Mouse (Mus musculus) heart, embryonic 14.5 days (tissue): ENCODE results near the gene Thtpa. TPM values are rescaled to one million over a fixed set of nuclear protein-coding genes. Genes with fewer than 3 reads are reported as not detected.

Experiments
- ATAC-seq: fragments of 200-750 bp; cut with Nextera tagmentation; 2 replicates; pipeline ENCODE4 v1.8.0; 2017; ENCODE audit warnings: low read depth, moderate TSS enrichment; ENCODE audit not compliant: insufficient number of reproducible peaks, insufficient read depth, low FRiP score
- H3K27ac ChIP-seq, 2 experiments: fragments of 200-500 bp in 1 of 2; fragments of 300-500 bp in 1 of 2; sonication (generic) in 1 of 2; replicated peaks in 1 of 2; 2 replicates each; pipeline ENCODE4 v1.5.1; 2012 to 2014; ENCODE audit warnings: low read depth in 2 of 2, low read length in 2 of 2, control low read depth in 1 of 2, mild to moderate bottlenecking in 1 of 2, mixed read lengths in 1 of 2; ENCODE audit not compliant: control insufficient read depth in 1 of 2, insufficient read depth in 1 of 2
- H3K27me3 ChIP-seq: fragments of 300-500 bp; sonication (generic); 2 replicates; pipeline ENCODE4 v1.6.1; 2014; ENCODE audit warnings: mild to moderate bottlenecking, low read length, control low read depth; ENCODE audit not compliant: control insufficient read depth, insufficient read depth
- H3K36me3 ChIP-seq: fragments of 300-500 bp; sonication (generic); 2 replicates; pipeline ENCODE4 v1.6.1; 2014; ENCODE audit warnings: mild to moderate bottlenecking, control low read depth, low read length, mixed read lengths; ENCODE audit not compliant: control insufficient read depth, insufficient read depth
- H3K4me1 ChIP-seq, 2 experiments: fragments of 200-500 bp in 1 of 2; fragments of 300-500 bp in 1 of 2; sonication (generic) in 1 of 2; 2 replicates each; pipeline ENCODE4 v1.6.1; 2012 to 2014; ENCODE audit warnings: low read length in 2 of 2, control low read depth in 1 of 2, mixed read lengths in 1 of 2; ENCODE audit not compliant: control insufficient read depth in 2 of 2, insufficient read depth in 2 of 2
- H3K4me2 ChIP-seq: fragments of 300-500 bp; sonication (generic); 2 replicates; pipeline ENCODE4 v1.6.1; 2014; ENCODE audit warnings: mild to moderate bottlenecking, low read length
- H3K4me3 ChIP-seq, 2 experiments: fragments of 200-500 bp in 1 of 2; fragments of 300-500 bp in 1 of 2; sonication (generic) in 1 of 2; 2 replicates each; pipeline ENCODE4 v1.5.1; 2012 to 2014; ENCODE audit warnings: low read length in 2 of 2, mild to moderate bottlenecking in 2 of 2, control low read depth in 1 of 2, low read depth in 1 of 2, moderate library complexity in 1 of 2; ENCODE audit not compliant: control insufficient read depth in 1 of 2, insufficient read depth in 1 of 2
- H3K9ac ChIP-seq: fragments of 300-500 bp; sonication (generic); 2 replicates; pipeline ENCODE4 v1.6.1; 2014; ENCODE audit warnings: mild to moderate bottlenecking, low read length
- H3K9me3 ChIP-seq: fragments of 300-500 bp; sonication (generic); 2 replicates; pipeline ENCODE4 v1.6.1; 2016; ENCODE audit warnings: low read length, control low read depth; ENCODE audit not compliant: control insufficient read depth
- WGBS: fragments of 180-500 bp; shearing (Covaris S2); extraction: QIAGEN DNeasy Blood & Tissue Kit; methylation state at CpG from one replicate; pipeline ENCODE4 v1.1.7; 2014; 5-methylcytosine and 5-hydroxymethylcytosine counted together
- polyA plus RNA-seq: library from polyadenylated mRNA; unstranded; fragments of >200 nt; fragmentation: Nextera tagmentation; extraction: Ambion mirVana; gene quantifications from 2 replicates; pipeline ENCODE4 v1.2.1, GENCODE M21; 2014

The Thtpa gene
- polyA plus RNA-seq, 1 experiment from 2014 or later, result 15.1 TPM

DNA sequence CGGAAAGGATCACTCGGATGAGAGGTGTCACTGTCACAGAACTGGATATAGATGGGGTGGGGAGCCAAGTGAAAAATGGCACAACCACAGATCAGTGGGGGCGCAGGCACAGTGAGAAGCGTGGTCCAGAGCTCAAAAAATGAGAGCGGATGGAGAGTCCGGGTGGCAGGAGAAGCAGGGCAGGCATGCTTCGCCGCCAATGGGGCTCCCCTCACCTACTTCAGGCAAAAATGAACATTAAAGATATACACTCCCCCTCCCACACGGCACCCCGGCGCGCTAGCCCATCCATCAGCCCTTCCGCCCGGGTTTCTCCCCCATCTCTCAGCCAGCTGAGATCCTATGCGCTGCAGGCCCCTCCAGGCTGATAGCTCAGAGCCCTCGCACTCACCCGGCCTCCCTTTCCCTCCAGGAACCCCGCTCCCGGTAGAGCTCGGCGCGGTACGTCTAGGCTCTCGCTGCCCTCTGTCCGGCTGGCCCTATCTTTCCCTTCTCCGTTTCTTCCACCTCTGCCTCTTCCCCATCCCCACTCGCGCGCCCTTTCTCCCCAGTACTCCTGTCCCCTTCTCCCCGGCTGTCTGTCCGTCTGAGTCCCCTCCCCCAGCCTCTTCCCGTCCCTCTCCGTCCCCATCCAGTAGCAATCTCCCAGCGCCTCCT lies 3.2 kb upstream of the Thtpa start:
- H3K27me3 ChIP-seq, result no peaks in the 10 kb centered on the region
- H3K36me3 ChIP-seq, result no peaks in the 10 kb centered on the region
- peak overlapping the region; percentile 76 for H3K4me2 ChIP-seq
- H3K9me3 ChIP-seq, result no peaks in the 10 kb centered on the region
- H3K4me3 ChIP-seq, result peak overlapping the region; percentile 55 to 65
- H3K9ac ChIP-seq, result peak overlapping the region; percentile 78
- peaks cover 32 to 53% of the 10 kb centered on the region in 2 experiments for H3K4me1 ChIP-seq
- no peak for ATAC-seq
- peak overlapping the region; percentile 3 to 12; a peak in 1 of 4 replicates for H3K27ac ChIP-seq
- 5% methylated on average over 31 of the region's 34 CpGs for WGBS

DNA sequence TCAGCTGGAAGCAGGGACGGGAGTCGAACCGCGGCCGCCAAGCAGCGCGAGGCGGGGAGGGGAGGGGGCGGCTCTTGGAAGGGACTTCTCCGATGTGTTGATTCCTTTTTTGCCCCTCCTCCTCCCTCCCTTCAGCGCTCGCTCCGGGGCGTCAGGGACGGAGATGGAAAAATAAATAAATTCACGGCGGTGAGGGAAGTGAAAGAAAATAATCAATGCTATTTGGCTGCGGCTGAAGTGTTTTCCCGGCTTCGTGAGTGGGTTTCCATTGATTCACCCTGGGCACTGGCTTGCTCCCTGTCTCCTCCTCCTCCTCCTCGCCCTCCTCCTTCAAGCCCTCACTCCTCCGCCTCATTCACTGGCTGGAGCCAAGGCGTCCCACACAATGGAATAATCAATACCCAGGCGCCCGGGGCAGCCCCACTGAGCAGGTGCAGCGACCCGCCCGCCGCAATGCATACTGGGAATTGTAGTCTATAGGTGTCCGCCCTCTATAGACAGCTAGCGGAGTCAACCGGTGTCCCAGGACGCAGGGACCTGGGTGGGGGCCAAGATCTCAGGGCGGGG lies 2.5 kb upstream of the Thtpa start, which contains the start of gene Zfhx2:
Zfhx2 (minus strand) TSS at position 314 of the 567 bp plus-strand sequence.
- under 1% methylated on average over 34 of the region's 34 CpGs for WGBS
- Histone ChIP-seq H3K4me3 (peak within 1 kb of the TSS; percentile 55 to 65), H3K36me3 (no peaks in the 10 kb centered on the region)

DNA sequence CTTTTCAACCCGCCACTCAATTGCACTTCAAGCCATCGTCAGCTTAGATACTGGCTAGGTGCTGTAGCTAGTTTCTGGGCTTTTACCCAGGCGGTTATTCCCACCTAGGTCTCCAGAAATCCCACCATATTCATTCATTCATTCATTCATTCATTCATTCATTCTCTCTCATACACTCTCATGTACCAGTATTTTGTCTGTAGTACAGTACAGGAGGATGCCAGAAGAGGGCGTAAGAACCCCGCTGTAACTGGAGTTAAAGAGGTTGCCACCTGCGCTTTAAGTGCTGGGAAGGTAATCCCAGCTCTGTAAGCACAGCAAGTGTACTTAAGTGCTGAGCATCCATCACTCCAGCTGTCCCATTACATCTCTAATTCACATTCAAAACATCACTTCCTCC lies 657 bp upstream of the Thtpa start:
- peak overlapping the region; percentile 84; the same call in 1 of the 2 replicates for H3K4me2 ChIP-seq
- peaks cover 16% of the 10 kb centered on the region for H3K36me3 ChIP-seq
- no peaks in the 10 kb centered on the region for H3K9me3 ChIP-seq
- H3K27ac ChIP-seq, result no peak overlapping the region
- peaks cover 23 to 36% of the 10 kb centered on the region in 2 experiments for H3K4me1 ChIP-seq
- H3K27me3 ChIP-seq, result no peaks in the 10 kb centered on the region
- H3K4me3 ChIP-seq, result 0 out of 4 replicates have a peak overlapping the region, but pooled peaks of 1 of the 2 experiments have one; percentile 61
- H3K9ac ChIP-seq, result no peak overlapping the region
- 41% methylated on average over 6 of the region's 6 CpGs for WGBS
- no peak for ATAC-seq

More for the DNA sequence above, 2.5 kb upstream of the Thtpa start, which contains the start of gene Zfhx2:
- Histone ChIP-seq H3K9ac (peak within 1 kb of the TSS; percentile 78), H3K27ac (peak within 1 kb of the TSS; percentile 20 to 41; a peak in 3 of 4 replicates), H3K27me3 (no peaks in the 10 kb centered on the region), H3K9me3 (no peaks in the 10 kb centered on the region), H3K4me1 (peaks cover 36 to 52% of the 10 kb centered on the region in 2 experiments), H3K4me2 (peak within 1 kb of the TSS; percentile 76)
- peak; percentile 82 for ATAC-seq

DNA sequence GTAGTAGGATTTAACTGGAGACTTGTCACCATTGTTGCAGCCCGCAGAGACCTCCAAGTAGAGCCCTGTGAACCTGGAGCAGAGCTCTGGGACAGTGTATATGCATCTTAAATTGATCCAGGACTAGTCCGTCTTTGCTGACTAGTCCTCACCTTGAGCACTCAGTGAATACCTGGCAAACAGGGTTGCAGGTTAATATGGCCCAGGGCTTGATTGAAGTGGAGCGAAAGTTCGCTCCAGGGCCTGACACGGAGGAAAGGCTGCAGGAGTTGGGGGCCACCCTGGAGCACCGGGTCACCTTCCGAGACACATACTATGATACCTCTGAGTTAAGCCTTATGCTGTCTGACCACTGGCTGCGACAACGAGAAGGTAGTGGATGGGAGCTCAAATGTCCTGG lies 679 bp downstream of the Thtpa start:
- peak overlapping the region in 1 of 2 experiments; percentile 55; a peak in 3 of 4 replicates for H3K27ac ChIP-seq
- H3K9ac ChIP-seq, result peak overlapping the region; percentile 70
- no peak for ATAC-seq

DNA sequence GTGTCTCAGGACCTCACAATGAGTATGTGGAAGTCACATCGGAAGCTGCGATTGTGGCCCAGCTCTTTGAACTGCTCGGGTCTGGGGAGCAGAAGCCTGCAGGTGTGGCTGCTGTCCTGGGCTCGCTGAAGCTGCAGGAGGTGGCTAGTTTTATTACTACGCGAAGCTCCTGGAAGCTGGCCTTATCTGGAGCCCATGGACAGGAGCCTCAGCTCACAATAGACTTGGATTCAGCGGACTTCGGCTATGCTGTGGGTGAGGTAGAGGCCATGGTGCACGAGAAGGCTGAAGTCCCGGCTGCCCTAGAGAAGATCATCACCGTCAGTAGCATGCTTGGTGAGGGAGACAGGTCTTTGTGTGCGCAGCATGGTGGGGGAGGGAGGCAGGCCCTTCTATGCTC lies 1.1 kb downstream of the Thtpa start:
- Histone ChIP-seq H3K27me3 (no peaks in the 10 kb centered on the region), H3K4me2 (peak overlapping the region; percentile 84), H3K9ac (peak overlapping the region; percentile 70; the same call in 1 of the 2 replicates), H3K9me3 (no peaks in the 10 kb centered on the region), H3K36me3 (peaks cover 25% of the 10 kb centered on the region), H3K4me3 (peak overlapping the region; percentile 61 to 86; a peak in 3 of 4 replicates), H3K4me1 (peaks cover 16 to 25% of the 10 kb centered on the region in 2 experiments), H3K27ac (no peak overlapping the region)
- ATAC-seq, result no peak
- WGBS, result 66% methylated on average over 12 of the region's 12 CpGs

More for the DNA sequence above, 679 bp downstream of the Thtpa start:
- H3K36me3 ChIP-seq, result peaks cover 22% of the 10 kb centered on the region
- 53% methylated on average over 9 of the region's 9 CpGs for WGBS
- no peaks in the 10 kb centered on the region for H3K9me3 ChIP-seq
- peak overlapping the region; percentile 84 for H3K4me2 ChIP-seq
- H3K27me3 ChIP-seq, result no peaks in the 10 kb centered on the region
- peaks cover 16 to 25% of the 10 kb centered on the region in 2 experiments for H3K4me1 ChIP-seq
- peak overlapping the region; percentile 61 to 86 for H3K4me3 ChIP-seq

DNA sequence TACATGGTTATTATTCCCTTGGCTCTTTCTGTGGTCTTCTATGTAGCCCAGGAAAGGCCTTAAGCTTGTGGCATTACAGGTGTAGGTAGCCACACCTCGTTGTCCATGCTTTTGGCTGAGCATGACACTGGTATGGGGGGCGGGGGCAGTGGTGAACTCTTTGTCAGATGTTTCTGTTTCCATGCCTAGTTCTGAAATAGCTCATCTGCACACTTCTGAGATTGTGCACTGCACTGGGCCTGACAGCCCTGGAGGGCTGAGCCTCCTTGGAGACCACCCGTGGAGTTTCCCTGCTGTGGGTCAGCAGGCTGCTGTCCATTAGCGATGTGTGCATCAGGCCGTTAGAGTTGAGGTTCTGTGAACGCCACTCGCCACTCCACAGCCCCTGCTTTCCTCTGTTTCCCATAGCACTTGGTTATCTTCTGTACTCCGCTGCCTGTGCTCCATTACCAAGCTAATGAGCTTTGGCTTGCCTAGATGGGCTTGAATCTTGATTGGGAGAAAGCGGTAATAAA lies 2.0 kb downstream of the Thtpa start:
- Histone ChIP-seq H3K4me2 (no peak overlapping the region), H3K4me3 (no peak overlapping the region), H3K27ac (no peak overlapping the region), H3K9me3 (no peaks in the 10 kb centered on the region), H3K9ac (no peak overlapping the region), H3K36me3 (peaks cover 29% of the 10 kb centered on the region), H3K27me3 (no peaks in the 10 kb centered on the region), H3K4me1 (peaks cover 11 to 18% of the 10 kb centered on the region in 2 experiments)
- no peak for ATAC-seq
- 50% methylated on average over 9 of the region's 9 CpGs for WGBS

DNA sequence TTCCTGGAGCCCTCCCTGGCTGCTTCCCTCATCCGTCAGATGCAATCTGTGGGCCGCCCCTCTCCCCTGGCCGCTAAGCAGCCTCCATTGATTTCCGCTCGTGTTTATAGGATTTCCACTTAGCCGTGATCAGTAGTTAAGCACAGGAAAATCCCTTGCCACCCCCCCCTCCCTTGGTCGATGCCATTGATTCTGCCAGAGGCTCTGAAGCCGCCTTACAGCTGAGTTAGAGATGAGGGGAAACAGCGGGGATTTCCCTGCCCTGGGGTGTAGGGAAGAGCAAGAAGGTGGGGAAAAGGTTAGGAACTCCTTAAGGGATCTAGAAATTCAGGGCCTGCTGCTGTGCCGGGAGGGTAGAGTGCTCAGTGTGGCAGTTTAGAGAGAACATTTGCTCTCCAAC lies 3.1 kb downstream of the Thtpa start:
- Histone ChIP-seq H3K27me3 (no peaks in the 10 kb centered on the region), H3K4me3 (no peak overlapping the region), H3K9me3 (no peaks in the 10 kb centered on the region), H3K27ac (peak overlapping the region; percentile 67), H3K9ac (0 out of 2 replicates have a peak overlapping the region, but pooled peaks have one; percentile 8), H3K4me1 (peaks cover 11 to 18% of the 10 kb centered on the region in 2 experiments), H3K4me2 (peak overlapping the region; percentile 4; the same call in 1 of the 2 replicates), H3K36me3 (peaks cover 33% of the 10 kb centered on the region)
- WGBS, result 54% methylated on average over 10 of the region's 10 CpGs
- no peak for ATAC-seq
